Comparison of ENCODE assay signal across 12 mouse cellular contexts in genomic region chr1:179106702-179107145, GRCm38 (mm10).
DNase-seq lines count a peak whose midpoint lies in the region; ATAC-seq lines count a peak whose summit lies in the region.
"Had no signal": no experiment of that assay in that cellular context is flagged by ENCODE, and none has a peak within 500 bp of the region (broad histone marks: within the 10 kb centered on the region; RNA-seq: fewer than 3 reads in every experiment).

No protein-coding gene starts in this region.

- peak overlapping the region; percentile 83 for H3K27ac ChIP-seq in embryonic facial prominence, embryonic 14.5 days (replicated peaks; ENCODE audit: low read depth, low read length)
- H3K27ac ChIP-seq in hindbrain, embryonic 13.5 days = peak overlapping the region; percentile 64
- H3K27ac ChIP-seq in midbrain, embryonic 15.5 days = 0 out of 2 replicates have a peak overlapping the region, but pooled peaks have one; percentile 36

- H3K9ac ChIP-seq in embryonic facial prominence, embryonic 14.5 days (ENCODE audit: low read depth, low read length) = no peak overlapping the region; the same call in 1 of the 2 replicates
- 0 out of 2 replicates have a peak overlapping the region, but pooled peaks have one; percentile 15 for H3K9ac ChIP-seq in hindbrain, embryonic 13.5 days
- H3K9ac ChIP-seq in midbrain, embryonic 15.5 days = no peak overlapping the region

- no peak overlapping the region for H3K4me3 ChIP-seq in embryonic facial prominence, embryonic 14.5 days (ENCODE audit: low read depth, low read length)
- no peak overlapping the region for H3K4me3 ChIP-seq in hindbrain, embryonic 13.5 days
- H3K4me3 ChIP-seq in midbrain, embryonic 15.5 days = no peak overlapping the region
- H3K4me3 ChIP-seq: megakaryocyte, embryonic 14.5 days had no signal

- DNase-seq in embryo, embryonic 11 days = peak; percentile 23
- no peak for DNase-seq in embryo, embryonic 9.5 days (ENCODE audit: extremely low spot score)
- DNase-seq in embryonic facial prominence, embryonic 14.5 days (ENCODE audit: low spot score) = peak; percentile 51
- no peak for DNase-seq in right cerebral cortex, postnatal 14 days
- DNase-seq in thymus, postnatal 36 days = no peak
- no peak for DNase-seq in right cerebral cortex, adult 2 months (ENCODE audit: low spot score in 2 of 2)
- DNase-seq: kidney, postnatal 25 days; thymus, adult 18-20 months had no signal

- H3K27me3 ChIP-seq in embryonic facial prominence, embryonic 14.5 days (replicated peaks; ENCODE audit: control insufficient read depth, insufficient read depth, low read length) = no peaks in the 10 kb centered on the region
- H3K27me3 ChIP-seq in hindbrain, embryonic 13.5 days = peaks cover 27% of the 10 kb centered on the region
- peaks cover 6% of the 10 kb centered on the region; the same call in 1 of the 2 replicates for H3K27me3 ChIP-seq in midbrain, embryonic 15.5 days (replicated peaks)
- H3K27me3 ChIP-seq: megakaryocyte, embryonic 14.5 days had no signal

- H3K9me3 ChIP-seq in embryonic facial prominence, embryonic 14.5 days (ENCODE audit: control insufficient read depth, low read length) = no peaks in the 10 kb centered on the region
- H3K9me3 ChIP-seq in hindbrain, embryonic 13.5 days = no peaks in the 10 kb centered on the region
- H3K9me3 ChIP-seq in midbrain, embryonic 15.5 days = no peaks in the 10 kb centered on the region

- peak; percentile 50 for ATAC-seq in embryonic facial prominence, embryonic 14.5 days (ENCODE audit: low read depth)
- peak; percentile 52 for ATAC-seq in hindbrain, embryonic 13.5 days (ENCODE audit: low FRiP score)
- ATAC-seq in midbrain, embryonic 15.5 days (replicated peaks) = peak; percentile 44

- H3K36me3 ChIP-seq in embryonic facial prominence, embryonic 14.5 days (ENCODE audit: control insufficient read depth, insufficient read depth, low read length) = no peaks in the 10 kb centered on the region
- H3K36me3 ChIP-seq in hindbrain, embryonic 13.5 days = no peaks in the 10 kb centered on the region
- H3K36me3 ChIP-seq in midbrain, embryonic 15.5 days (replicated peaks) = no peaks in the 10 kb centered on the region
- H3K36me3 ChIP-seq: G1E had no signal

- peaks cover 32% of the 10 kb centered on the region for H3K4me1 ChIP-seq in embryonic facial prominence, embryonic 14.5 days (ENCODE audit: control insufficient read depth, insufficient read depth, low read length)
- peaks cover 36% of the 10 kb centered on the region for H3K4me1 ChIP-seq in hindbrain, embryonic 13.5 days (replicated peaks)
- peaks cover 23% of the 10 kb centered on the region for H3K4me1 ChIP-seq in midbrain, embryonic 15.5 days
- H3K4me1 ChIP-seq: megakaryocyte, embryonic 14.5 days had no signal

- 55% methylated on average over 6 of the region's 6 CpGs for WGBS in embryonic facial prominence, embryonic 14.5 days
- 16% methylated on average over 6 of the region's 6 CpGs for WGBS in hindbrain, embryonic 13.5 days
- WGBS in midbrain, embryonic 15.5 days = 18% methylated on average over 6 of the region's 6 CpGs

- no peak overlapping the region for H3K4me2 ChIP-seq in embryonic facial prominence, embryonic 14.5 days (ENCODE audit: low read depth, low read length)
- H3K4me2 ChIP-seq in hindbrain, embryonic 13.5 days = peak overlapping the region; percentile 27
- peak overlapping the region; percentile 24 for H3K4me2 ChIP-seq in midbrain, embryonic 15.5 days

Comparison
In these comparisons a context has a peak if more than half of its experiments do, and no peak if none do; other contexts are left out.
1. DNase-seq: peak in embryo, embryonic 11 days (single experiment) and embryonic facial prominence, embryonic 14.5 days (single experiment); none in embryo, embryonic 9.5 days (single experiment), right cerebral cortex, postnatal 14 days (single experiment), thymus, postnatal 36 days (0 of 2) and right cerebral cortex, adult 2 months (0 of 2).
2. Peak in every context shown above with its lines, with median percentiles within 50 percentile points of each other: ATAC-seq and H3K27ac ChIP-seq.